Mouse (Mus musculus) hindbrain, postnatal 0 days (tissue): ENCODE measurements around the gene Gm45837. TPM values are rescaled to one million over a fixed set of nuclear protein-coding genes. Genes with fewer than 3 reads are reported as not detected.

ENCODE experiments used
- ATAC-seq: fragments of 200-750 bp; cut with Nextera tagmentation; 2 replicates; pipeline ENCODE4 v1.8.0; 2017; ENCODE audit warnings: mild to moderate bottlenecking, moderate TSS enrichment, moderate library complexity
- DNase-seq: peaks from one replicate; pipeline ENCODE4 v3.0.0-alpha.2; 2015; ENCODE audit warnings: low spot score
- H3K27ac ChIP-seq: fragments of 300-500 bp; sonication (generic); 2 replicates; pipeline ENCODE4 v1.5.1; 2014; ENCODE audit warnings: mild to moderate bottlenecking
- H3K27me3 ChIP-seq: fragments of 300-500 bp; sonication (generic); 2 replicates; pipeline ENCODE4 v1.6.1; 2014; ENCODE audit warnings: low read length, mixed read lengths; ENCODE audit not compliant: insufficient read depth
- H3K36me3 ChIP-seq: fragments of 300-500 bp; sonication (generic); 2 replicates; pipeline ENCODE4 v1.6.1; 2014; ENCODE audit warnings: low read length, mixed read lengths; ENCODE audit not compliant: insufficient read depth
- H3K4me1 ChIP-seq: fragments of 300-500 bp; sonication (generic); 2 replicates; pipeline ENCODE4 v1.6.1; 2014; ENCODE audit warnings: antibody characterized with exemption, low read length, mixed read lengths; ENCODE audit not compliant: insufficient read depth
- H3K4me2 ChIP-seq: fragments of 300-500 bp; sonication (generic); 2 replicates; pipeline ENCODE4 v1.6.1; 2014; ENCODE audit warnings: low read depth, mild to moderate bottlenecking, low read length, moderate library complexity, mixed read lengths
- H3K4me3 ChIP-seq: fragments of 300-500 bp; sonication (generic); 2 replicates; pipeline ENCODE4 v1.5.1; 2014; ENCODE audit warnings: low read length
- H3K9ac ChIP-seq: fragments of 300-500 bp; sonication (generic); replicated peaks from 2 replicates; pipeline ENCODE4 v1.6.1; 2014; ENCODE audit warnings: mild to moderate bottlenecking, low read length, moderate library complexity, mixed read lengths
- H3K9me3 ChIP-seq: fragments of 300-500 bp; sonication (generic); 2 replicates; pipeline ENCODE4 v1.6.1; 2016; ENCODE audit warnings: low read length, mixed read lengths
- CTCF ChIP-seq: IDR thresholded peaks from 2 replicates; pipeline ENCODE4 v1.5.1; 2016; ENCODE audit warnings: antibody characterized with exemption, control low read depth, low read depth
- WGBS: fragments of 180-500 bp; shearing (Covaris S2); extraction: QIAGEN DNeasy Blood & Tissue Kit; methylation state at CpG from one replicate; pipeline ENCODE4 v1.1.7; 2014; 5-methylcytosine and 5-hydroxymethylcytosine counted together
- polyA plus RNA-seq: library from polyadenylated mRNA; unstranded; fragments of >200 nt; fragmentation: Nextera tagmentation; extraction: Ambion mirVana; gene quantifications from 2 replicates; pipeline ENCODE4 v1.2.1, GENCODE M21; 2015
- total RNA-seq: library from RNA; depleted of rRNA; stranded (reverse); fragments of >200 nt; gene quantifications from 2 replicates; pipeline ENCODE4 v1.2.3, GENCODE M21; 2014

The Gm45837 gene
- total and polyA plus RNA-seq, 2 experiments from 2014 or later: not detected

DNA sequence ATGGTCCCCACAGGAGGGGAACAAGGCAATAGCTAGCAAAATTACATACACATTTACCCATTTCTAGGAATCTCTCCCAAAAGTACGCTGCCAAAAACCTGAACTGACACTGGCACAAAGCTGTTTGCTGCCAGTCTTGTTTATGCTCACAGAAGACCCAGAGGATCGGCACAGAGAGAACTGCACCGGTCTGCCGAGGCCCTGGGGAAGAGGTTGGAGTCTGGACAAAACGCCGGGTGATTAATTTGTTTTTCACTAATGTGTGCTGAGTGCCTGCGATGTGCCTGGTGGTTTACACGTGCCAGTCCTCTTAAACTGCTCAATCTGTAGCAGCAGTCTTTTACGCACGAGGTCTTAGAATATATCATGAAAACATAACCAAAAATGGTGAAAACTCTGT, 124.4 kb downstream of the Gm45837 start:
- H3K4me1 ChIP-seq: peaks cover 4% of the 10 kb centered on the region
- H3K9ac ChIP-seq: no peak overlapping the region
- H3K27ac ChIP-seq: no peak overlapping the region
- no peak for TF ChIP-seq CTCF
- H3K27me3 ChIP-seq: no peaks in the 10 kb centered on the region
- no peaks in the 10 kb centered on the region for H3K9me3 ChIP-seq
- WGBS: 40% methylated on average over 10 of the region's 10 CpGs
- ATAC-seq (no peak), DNase-seq (no peak)
- no peak overlapping the region for H3K4me3 ChIP-seq
- no peaks in the 10 kb centered on the region for H3K36me3 ChIP-seq
- H3K4me2 ChIP-seq: no peak overlapping the region

DNA sequence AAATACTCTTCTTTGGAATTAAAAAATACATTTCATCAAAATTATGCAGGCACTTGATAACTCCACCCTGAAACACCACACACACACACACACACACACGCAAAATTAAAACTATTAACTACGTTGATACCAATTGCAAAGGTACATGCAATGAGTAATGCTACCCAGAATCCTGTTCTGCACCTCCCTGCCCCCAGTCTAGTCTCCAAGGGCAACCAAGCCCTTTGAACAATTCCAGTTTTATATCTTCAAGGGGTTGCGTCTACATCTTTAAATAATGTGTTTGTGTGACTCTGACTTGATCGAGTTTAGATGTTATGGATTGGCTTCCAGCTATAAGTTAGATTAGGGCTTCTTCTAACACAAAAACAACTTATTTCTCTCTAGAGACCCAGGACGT, 124.8 kb downstream of the Gm45837 start:
- TF ChIP-seq CTCF: no peak
- Histone ChIP-seq H3K4me2 (no peak overlapping the region), H3K27me3 (no peaks in the 10 kb centered on the region)

DNA sequence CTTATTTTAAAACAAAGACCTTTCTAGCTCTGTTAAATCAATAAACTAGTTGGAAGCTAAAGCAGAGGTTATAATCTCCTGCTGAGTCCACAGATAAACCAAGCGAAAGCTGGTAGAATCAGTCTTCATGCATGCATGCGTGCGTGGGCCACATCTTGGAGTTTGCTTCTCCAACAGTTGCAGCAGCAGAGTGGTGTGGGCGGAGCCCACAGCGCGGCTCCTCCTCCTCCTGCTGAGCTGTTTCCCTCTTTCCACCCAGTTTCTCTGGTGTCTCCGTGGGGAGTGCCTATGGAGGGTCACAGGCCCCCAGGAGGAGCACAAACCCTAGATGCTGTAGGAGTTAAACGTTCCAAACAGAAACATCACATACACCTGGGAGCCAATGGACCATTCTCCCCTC, 126.9 kb downstream of the Gm45837 start:
- 44% methylated on average over 8 of the region's 8 CpGs for WGBS
- no peak for ATAC-seq
- no peak for TF ChIP-seq CTCF

More for the DNA sequence above, 124.8 kb downstream of the Gm45837 start:
- Histone ChIP-seq H3K9me3 (no peaks in the 10 kb centered on the region), H3K4me3 (no peak overlapping the region), H3K9ac (no peak overlapping the region), H3K36me3 (no peaks in the 10 kb centered on the region), H3K4me1 (peaks cover 4% of the 10 kb centered on the region), H3K27ac (no peak overlapping the region)
- ATAC-seq (no peak), DNase-seq (no peak)
- WGBS: 71% methylated on average over 5 of the region's 5 CpGs

DNA sequence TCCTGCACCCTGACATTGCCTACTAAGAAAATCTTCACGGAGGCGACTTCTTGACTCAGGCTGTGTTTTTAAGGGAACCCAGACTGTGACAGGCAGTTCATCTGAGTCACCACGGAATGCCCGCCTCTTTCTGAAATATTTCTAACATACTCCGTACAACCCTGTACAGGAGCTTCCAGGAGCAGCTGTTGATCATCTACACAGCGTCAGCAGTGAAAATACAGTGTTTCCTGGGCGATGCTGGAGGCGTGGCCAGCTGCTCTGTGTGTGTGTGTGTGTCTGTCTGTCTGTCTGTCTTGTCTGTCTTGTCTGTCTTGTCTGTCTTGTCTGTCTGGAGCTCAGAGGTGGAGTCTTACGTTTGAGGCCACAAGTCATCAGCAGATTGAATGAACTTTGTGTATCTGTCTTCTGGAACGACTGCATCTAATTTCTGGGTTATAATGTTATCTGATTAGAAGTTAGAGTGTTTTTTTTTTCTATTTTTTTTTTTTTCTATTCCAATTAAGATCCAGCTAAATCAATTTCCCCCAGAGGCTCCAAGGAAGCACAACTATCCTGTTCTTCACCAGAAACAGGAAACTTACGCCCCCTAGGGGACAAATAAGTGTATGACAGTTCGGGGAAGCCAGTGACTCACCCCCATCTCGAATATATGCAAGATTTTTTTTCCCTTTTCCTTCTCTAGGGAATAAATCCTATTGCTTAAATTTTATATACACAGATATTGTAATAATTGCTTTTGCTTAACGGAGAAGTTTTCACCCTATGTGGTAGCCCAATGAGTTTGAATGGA, 127.7 kb downstream of the Gm45837 start:
- Histone ChIP-seq H3K4me1 (peaks cover 4% of the 10 kb centered on the region), H3K36me3 (no peaks in the 10 kb centered on the region), H3K4me3 (no peak overlapping the region), H3K9ac (no peak overlapping the region), H3K4me2 (no peak overlapping the region), H3K27me3 (no peaks in the 10 kb centered on the region), H3K9me3 (no peaks in the 10 kb centered on the region), H3K27ac (no peak overlapping the region)
- TF ChIP-seq CTCF: peak; percentile 71
- WGBS: 59% methylated on average over 14 of the region's 14 CpGs
- DNase-seq: peak; percentile 82
- ATAC-seq: no peak

More for the DNA sequence above, 126.9 kb downstream of the Gm45837 start:
- H3K27me3 ChIP-seq: no peaks in the 10 kb centered on the region
- no peak overlapping the region for H3K4me2 ChIP-seq
- no peaks in the 10 kb centered on the region for H3K9me3 ChIP-seq
- H3K27ac ChIP-seq: no peak overlapping the region
- DNase-seq: no peak
- no peak overlapping the region for H3K4me3 ChIP-seq
- no peaks in the 10 kb centered on the region for H3K36me3 ChIP-seq
- H3K4me1 ChIP-seq: peaks cover 4% of the 10 kb centered on the region
- H3K9ac ChIP-seq: no peak overlapping the region

- Histone ChIP-seq H3K4me3 (no peak overlapping the region), H3K4me2 (no peak overlapping the region), H3K36me3 (no peaks in the 10 kb centered on the region), H3K9ac (no peak overlapping the region), H3K4me1 (no peaks in the 10 kb centered on the region), H3K27me3 (no peaks in the 10 kb centered on the region), H3K27ac (no peak overlapping the region), H3K9me3 (no peaks in the 10 kb centered on the region)
- 43% methylated on average over 9 of the region's 9 CpGs for WGBS
- ATAC-seq: no peak
- no peak for DNase-seq
- TF ChIP-seq CTCF: no peak
Observed at GRCm38 (mm10) chr7:101539774-101540173, 129.1 kb downstream of the Gm45837 start.

- Histone ChIP-seq H3K4me1 (no peaks in the 10 kb centered on the region), H3K36me3 (no peaks in the 10 kb centered on the region), H3K4me2 (no peak overlapping the region), H3K9me3 (no peaks in the 10 kb centered on the region), H3K27ac (no peak overlapping the region), H3K9ac (no peak overlapping the region), H3K27me3 (no peaks in the 10 kb centered on the region), H3K4me3 (no peak overlapping the region)
- no peak for TF ChIP-seq CTCF
- WGBS: 75% methylated on average over 5 of the region's 5 CpGs
- DNase-seq (no peak), ATAC-seq (0 out of 2 replicates have a peak, but pooled peaks have one; percentile 11)
Observed at GRCm38 (mm10) chr7:101540684-101541083, 130.0 kb downstream of the Gm45837 start.

GRCm38 (mm10) chr7:101541132-101541531, 130.4 kb downstream of the Gm45837 start:
- Histone ChIP-seq H3K36me3 (no peaks in the 10 kb centered on the region), H3K9ac (no peak overlapping the region), H3K27ac (no peak overlapping the region), H3K9me3 (no peaks in the 10 kb centered on the region), H3K4me3 (no peak overlapping the region), H3K4me2 (no peak overlapping the region), H3K4me1 (no peaks in the 10 kb centered on the region), H3K27me3 (no peaks in the 10 kb centered on the region)
- DNase-seq (peak; percentile 92), ATAC-seq (peak; percentile 76)
- WGBS: 4% methylated on average over 11 of the region's 11 CpGs
- TF ChIP-seq CTCF: peak; percentile 86
